Mouse (Mus musculus) hindbrain, embryonic 14.5 days (tissue): ENCODE measurements around the gene Runx1. TPM values are rescaled to one million over a fixed set of nuclear protein-coding genes. Genes with fewer than 3 reads are reported as not detected.

Source experiments
- ATAC-seq: fragments of 200-750 bp; cut with Nextera tagmentation; 2 replicates; pipeline ENCODE4 v1.8.0; 2017; ENCODE audit warnings: moderate number of reproducible peaks, mild to moderate bottlenecking, moderate TSS enrichment, moderate library complexity; ENCODE audit not compliant: low FRiP score
- DNase-seq: peaks from one replicate; pipeline ENCODE4 v3.0.0-alpha.2; 2015; ENCODE audit warnings: low spot score
- H3K27ac ChIP-seq: fragments of 300-500 bp; sonication (generic); 2 replicates; pipeline ENCODE4 v1.5.1; 2014; ENCODE audit warnings: mild to moderate bottlenecking, moderate library complexity
- H3K27me3 ChIP-seq: fragments of 300-500 bp; sonication (generic); 2 replicates; pipeline ENCODE4 v1.6.1; 2014; ENCODE audit warnings: mild to moderate bottlenecking, low read length, mixed read lengths; ENCODE audit not compliant: control insufficient read depth, insufficient read depth
- H3K36me3 ChIP-seq: fragments of 300-500 bp; sonication (generic); replicated peaks from 2 replicates; pipeline ENCODE4 v1.6.1; 2014; ENCODE audit not compliant: control insufficient read depth, insufficient read depth
- H3K4me1 ChIP-seq: fragments of 300-500 bp; sonication (generic); replicated peaks from 2 replicates; pipeline ENCODE4 v1.6.1; 2014; ENCODE audit warnings: antibody characterized with exemption, low read length, mixed read lengths; ENCODE audit not compliant: control insufficient read depth, insufficient read depth
- H3K4me2 ChIP-seq: fragments of 300-500 bp; sonication (generic); replicated peaks from 2 replicates; pipeline ENCODE4 v1.6.1; 2014; ENCODE audit warnings: mild to moderate bottlenecking, moderate library complexity
- H3K4me3 ChIP-seq: fragments of 300-500 bp; sonication (generic); replicated peaks from 2 replicates; pipeline ENCODE4 v1.5.1; 2014; ENCODE audit warnings: mild to moderate bottlenecking, low read length
- H3K9ac ChIP-seq: fragments of 300-500 bp; sonication (generic); 2 replicates; pipeline ENCODE4 v1.6.1; 2014
- H3K9me3 ChIP-seq: fragments of 300-500 bp; sonication (generic); 2 replicates; pipeline ENCODE4 v1.6.1; 2016; ENCODE audit warnings: low read length; ENCODE audit not compliant: control insufficient read depth
- WGBS: fragments of 180-500 bp; shearing (Covaris S2); extraction: QIAGEN DNeasy Blood & Tissue Kit; methylation state at CpG from one replicate; pipeline ENCODE4 v1.1.7; 2014; 5-methylcytosine and 5-hydroxymethylcytosine counted together
- polyA plus RNA-seq: library from polyadenylated mRNA; unstranded; fragments of >200 nt; fragmentation: Nextera tagmentation; extraction: Ambion mirVana; gene quantifications from 2 replicates; pipeline ENCODE4 v1.2.1, GENCODE M21; 2014

Gene Runx1
- polyA plus RNA-seq, 1 experiment from 2014 or later, result 2.2 TPM

- Histone ChIP-seq H3K4me1 (peaks cover 10% of the 10 kb centered on the region; the same call in 1 of the 2 replicates), H3K4me3 (no peak overlapping the region), H3K9me3 (no peaks in the 10 kb centered on the region), H3K36me3 (no peaks in the 10 kb centered on the region), H3K27me3 (peaks cover 10% of the 10 kb centered on the region), H3K9ac (no peak overlapping the region), H3K4me2 (no peak overlapping the region), H3K27ac (no peak overlapping the region)
- 42% methylated on average over 8 of the region's 8 CpGs for WGBS
- ATAC-seq (no peak), DNase-seq (no peak)
Measured at GRCm38 (mm10) chr16:92610464-92610863, 215.5 kb downstream of the Runx1 start.

GRCm38 (mm10) chr16:92609717-92610077 lies 216.3 kb downstream of the Runx1 start:
- no peak for DNase-seq
- 46% methylated on average over 11 of the region's 11 CpGs for WGBS

GRCm38 (mm10) chr16:92609006-92609716 lies 216.8 kb downstream of the Runx1 start:
- Histone ChIP-seq H3K9me3 (no peaks in the 10 kb centered on the region), H3K36me3 (no peaks in the 10 kb centered on the region), H3K27ac (no peak overlapping the region), H3K9ac (no peak overlapping the region), H3K4me2 (no peak overlapping the region), H3K27me3 (peaks cover 14% of the 10 kb centered on the region), H3K4me1 (peaks cover 11% of the 10 kb centered on the region; the same call in 1 of the 2 replicates), H3K4me3 (no peak overlapping the region)
- no peak for DNase-seq
- no peak for ATAC-seq
- 20% methylated on average over 8 of the region's 8 CpGs for WGBS

More at GRCm38 (mm10) chr16:92609717-92610077, 216.3 kb downstream of the Runx1 start:
- Histone ChIP-seq H3K9me3 (no peaks in the 10 kb centered on the region), H3K4me1 (peaks cover 11% of the 10 kb centered on the region; the same call in 1 of the 2 replicates), H3K9ac (no peak overlapping the region), H3K27me3 (peaks cover 11% of the 10 kb centered on the region), H3K36me3 (no peaks in the 10 kb centered on the region), H3K4me2 (no peak overlapping the region), H3K27ac (no peak overlapping the region), H3K4me3 (no peak overlapping the region)
- ATAC-seq, result no peak

GRCm38 (mm10) chr16:92608180-92608960 lies 217.6 kb downstream of the Runx1 start:
- no peak overlapping the region for H3K27ac ChIP-seq
- H3K27me3 ChIP-seq, result peaks cover 14% of the 10 kb centered on the region
- H3K9me3 ChIP-seq, result no peaks in the 10 kb centered on the region
- H3K4me2 ChIP-seq, result no peak overlapping the region
- WGBS, result 46% methylated on average over 14 of the region's 14 CpGs
- H3K9ac ChIP-seq, result no peak overlapping the region
- ATAC-seq (no peak), DNase-seq (no peak)
- H3K4me3 ChIP-seq, result no peak overlapping the region
- H3K36me3 ChIP-seq, result no peaks in the 10 kb centered on the region
- peaks cover 11% of the 10 kb centered on the region; the same call in 1 of the 2 replicates for H3K4me1 ChIP-seq

- WGBS, result 87% methylated on average over 7 of the region's 7 CpGs
- ATAC-seq, result peak; percentile 63
Measured at GRCm38 (mm10) chr16:92606491-92606965, 219.4 kb downstream of the Runx1 start.

GRCm38 (mm10) chr16:92605606-92606490 lies 220.1 kb downstream of the Runx1 start:
- peaks cover 11% of the 10 kb centered on the region; the same call in 1 of the 2 replicates for H3K4me1 ChIP-seq
- 16% methylated on average over 60 of the region's 64 CpGs for WGBS

More at GRCm38 (mm10) chr16:92606491-92606965, 219.4 kb downstream of the Runx1 start:
- H3K9ac ChIP-seq, result no peak overlapping the region
- peaks cover 14% of the 10 kb centered on the region for H3K27me3 ChIP-seq
- no peaks in the 10 kb centered on the region for H3K36me3 ChIP-seq
- no peak for DNase-seq
- H3K27ac ChIP-seq, result no peak overlapping the region
- H3K4me1 ChIP-seq, result peaks cover 11% of the 10 kb centered on the region; the same call in 1 of the 2 replicates
- no peaks in the 10 kb centered on the region for H3K9me3 ChIP-seq
- no peak overlapping the region for H3K4me2 ChIP-seq
- no peak overlapping the region for H3K4me3 ChIP-seq

GRCm38 (mm10) chr16:92602504-92602903 lies 223.4 kb downstream of the Runx1 start:
- no peak overlapping the region for H3K9ac ChIP-seq
- H3K4me2 ChIP-seq, result no peak overlapping the region
- ATAC-seq (no peak), DNase-seq (no peak)
- H3K4me3 ChIP-seq, result no peak overlapping the region
- H3K9me3 ChIP-seq, result no peaks in the 10 kb centered on the region
- H3K27ac ChIP-seq, result no peak overlapping the region
- peaks cover 9% of the 10 kb centered on the region; the same call in 1 of the 2 replicates for H3K27me3 ChIP-seq
- H3K36me3 ChIP-seq, result no peaks in the 10 kb centered on the region
- WGBS, result 79% methylated on average over 11 of the region's 11 CpGs
- peaks cover 6% of the 10 kb centered on the region; the same call in 1 of the 2 replicates for H3K4me1 ChIP-seq

More at GRCm38 (mm10) chr16:92605606-92606490, 220.1 kb downstream of the Runx1 start:
- peak; percentile 36 for DNase-seq
- peak overlapping the region; percentile 68 for H3K4me2 ChIP-seq
- H3K9me3 ChIP-seq, result no peaks in the 10 kb centered on the region
- H3K9ac ChIP-seq, result peak overlapping the region; percentile 64
- ATAC-seq, result peak; percentile 67
- peak overlapping the region; percentile 41 for H3K4me3 ChIP-seq
- H3K27ac ChIP-seq, result no peak overlapping the region
- no peaks in the 10 kb centered on the region for H3K36me3 ChIP-seq
- H3K27me3 ChIP-seq, result peaks cover 14% of the 10 kb centered on the region

- Histone ChIP-seq H3K9ac (no peak overlapping the region), H3K36me3 (no peaks in the 10 kb centered on the region), H3K4me3 (no peak overlapping the region), H3K4me1 (peaks cover 6% of the 10 kb centered on the region; the same call in 1 of the 2 replicates), H3K9me3 (no peaks in the 10 kb centered on the region), H3K4me2 (no peak overlapping the region), H3K27me3 (0 out of 2 replicates have a peak, but pooled peaks cover 4% of the 10 kb centered on the region), H3K27ac (no peak overlapping the region)
- ATAC-seq, result no peak
- WGBS, result 82% methylated on average over 9 of the region's 9 CpGs
- DNase-seq, result no peak
Measured at GRCm38 (mm10) chr16:92601270-92601826, 224.6 kb downstream of the Runx1 start.
